Mouse (Mus musculus): Measurements from ENCODE around the gene Lelp1. TPM values are rescaled to one million over a fixed set of nuclear protein-coding genes. Genes with fewer than 3 reads are reported as not detected.

The Lelp1 gene
- polyA plus RNA-seq, 2 experiments, result not detected

- DNase-seq (ENCODE audit: low spot score), result no peak
- no peak overlapping the region for H3K4me2 ChIP-seq (replicated peaks; ENCODE audit: low read depth, low read length, severe bottlenecking)
- TF ChIP-seq POLR2A (IDR thresholded peaks at IDR 0.05; ENCODE audit: borderline replicate concordance, extremely low read depth, insufficient read depth, insufficient read length), result no peak
Observed at GRCm38 (mm10) chr3:92110790-92111189, 31.8 kb downstream of the Lelp1 start.

GRCm38 (mm10) chr3:92106582-92106981 is 36.0 kb downstream of the Lelp1 start:
- WGBS, result 9% methylated on average over 6 of the region's 6 CpGs
- DNase-seq (ENCODE audit: low spot score) (peak; percentile 30), ATAC-seq (ENCODE audit: low FRiP score, low read depth) (no peak)
- H3K36me3 ChIP-seq (ENCODE audit: control insufficient read depth, insufficient read depth, low read length), result no peaks in the 10 kb centered on the region
- no peak overlapping the region for H3K4me3 ChIP-seq (replicated peaks; ENCODE audit: low read length)
- no peak overlapping the region for H3K27ac ChIP-seq (replicated peaks; ENCODE audit: low read depth, low read length)
- H3K9ac ChIP-seq (ENCODE audit: low read depth, low read length, severe bottlenecking), result no peak overlapping the region
- no peaks in the 10 kb centered on the region for H3K9me3 ChIP-seq (ENCODE audit: control insufficient read depth, low read length)
- no peaks in the 10 kb centered on the region for H3K4me1 ChIP-seq (ENCODE audit: control insufficient read depth, insufficient read depth, low read length)
- H3K4me2 ChIP-seq (replicated peaks; ENCODE audit: low read depth, low read length, severe bottlenecking), result no peak overlapping the region
- no peaks in the 10 kb centered on the region for H3K27me3 ChIP-seq (ENCODE audit: control insufficient read depth, insufficient read depth, low read length)
- TF ChIP-seq POLR2A (IDR thresholded peaks at IDR 0.05; ENCODE audit: borderline replicate concordance, extremely low read depth, insufficient read depth, insufficient read length), result no peak

More at GRCm38 (mm10) chr3:92110790-92111189, 31.8 kb downstream of the Lelp1 start:
- no peaks in the 10 kb centered on the region for H3K4me1 ChIP-seq (ENCODE audit: control insufficient read depth, insufficient read depth, low read length)
- no peak overlapping the region for H3K4me3 ChIP-seq (replicated peaks; ENCODE audit: low read length)
- H3K9me3 ChIP-seq (ENCODE audit: control insufficient read depth, low read length), result no peaks in the 10 kb centered on the region
- no peak overlapping the region for H3K9ac ChIP-seq (ENCODE audit: low read depth, low read length, severe bottlenecking)
- no peaks in the 10 kb centered on the region for H3K27me3 ChIP-seq (ENCODE audit: control insufficient read depth, insufficient read depth, low read length)
- H3K27ac ChIP-seq (replicated peaks; ENCODE audit: low read depth, low read length), result no peak overlapping the region
- no peak for ATAC-seq (ENCODE audit: low FRiP score, low read depth)
- no peaks in the 10 kb centered on the region for H3K36me3 ChIP-seq (ENCODE audit: control insufficient read depth, insufficient read depth, low read length)

Other genes starting within 250 kb of the Lelp1 start
- 1.0 and 1.3 TPM in 2 replicates for gene Pglyrp3, start 128.2 kb downstream of the Lelp1 start, polyA plus RNA-seq (2012; rRNA removed)
- 2.1 and 2.2 TPM in 2 replicates for gene Pglyrp3, start 128.2 kb downstream of the Lelp1 start, polyA plus RNA-seq (2014; fragmentation: Nextera tagmentation; extraction: Ambion mirVana)
- gene Lor, start 59.6 kb downstream of the Lelp1 start, polyA plus RNA-seq (2012; rRNA removed), result 9.0 and 9.7 TPM in 2 replicates
- gene Lor, start 59.6 kb downstream of the Lelp1 start, polyA plus RNA-seq (2014; fragmentation: Nextera tagmentation; extraction: Ambion mirVana), result 10.3 and 14.0 TPM in 2 replicates
- gene Prr9, start 18.8 kb downstream of the Lelp1 start, polyA plus RNA-seq (2012; rRNA removed), result 0.09 and 0.29 TPM in 2 replicates
- 3.0 and 6.2 TPM in 2 replicates for gene Prr9, start 18.8 kb downstream of the Lelp1 start, polyA plus RNA-seq (2014; fragmentation: Nextera tagmentation; extraction: Ambion mirVana)
- 0.19 and 0.29 TPM in 2 replicates for gene Sprr2a1, start 73.1 kb upstream of the Lelp1 start, polyA plus RNA-seq (2012; rRNA removed)
- 0.26 and 0.45 TPM in 2 replicates for gene Sprr2a1, start 73.1 kb upstream of the Lelp1 start, polyA plus RNA-seq (2014; fragmentation: Nextera tagmentation; extraction: Ambion mirVana)
- 10.2 and 21.5 TPM in 2 replicates for gene Sprr2a2, start 73.2 kb upstream of the Lelp1 start, polyA plus RNA-seq (2012; rRNA removed)
- 9.4 and 9.7 TPM in 2 replicates for gene Sprr2a2, start 73.2 kb upstream of the Lelp1 start, polyA plus RNA-seq (2014; fragmentation: Nextera tagmentation; extraction: Ambion mirVana)
- gene Sprr2a3, start 142.7 kb upstream of the Lelp1 start, polyA plus RNA-seq (2012; rRNA removed), result 0.63 TPM in 2 replicates
- gene Sprr2a3, start 142.7 kb upstream of the Lelp1 start, polyA plus RNA-seq (2014; fragmentation: Nextera tagmentation; extraction: Ambion mirVana), result 0.44 and 0.52 TPM in 2 replicates
- gene Sprr2b, start 173.9 kb upstream of the Lelp1 start, polyA plus RNA-seq (2012; rRNA removed), result not detected in 2 replicates
- gene Sprr2b, start 173.9 kb upstream of the Lelp1 start, polyA plus RNA-seq (2014; fragmentation: Nextera tagmentation; extraction: Ambion mirVana), result not detected in 2 replicates
- gene Sprr2d, start 196.4 kb upstream of the Lelp1 start, polyA plus RNA-seq (2012; rRNA removed), result not detected in 2 replicates
- gene Sprr2d, start 196.4 kb upstream of the Lelp1 start, polyA plus RNA-seq (2014; fragmentation: Nextera tagmentation; extraction: Ambion mirVana), result not detected in 2 replicates
- gene Sprr2e, start 209.4 kb upstream of the Lelp1 start, polyA plus RNA-seq (2012; rRNA removed), result not detected in 2 replicates
- gene Sprr2e, start 209.4 kb upstream of the Lelp1 start, polyA plus RNA-seq (2014; fragmentation: Nextera tagmentation; extraction: Ambion mirVana), result not detected in 2 replicates
- 0.27 and 0.43 TPM in 2 replicates for gene Sprr2f, start 222.4 kb upstream of the Lelp1 start, polyA plus RNA-seq (2012; rRNA removed)
- not detected in 2 replicates for gene Sprr2f, start 222.4 kb upstream of the Lelp1 start, polyA plus RNA-seq (2014; fragmentation: Nextera tagmentation; extraction: Ambion mirVana)
- gene Sprr2h, start 242.9 kb upstream of the Lelp1 start, polyA plus RNA-seq (2012; rRNA removed), result 0.09 TPM in 1 of 2 replicates, not detected in the other
- 0.28 TPM in 1 of 2 replicates, not detected in the other for gene Sprr2h, start 242.9 kb upstream of the Lelp1 start, polyA plus RNA-seq (2014; fragmentation: Nextera tagmentation; extraction: Ambion mirVana)

Measured in limb, embryonic 14.5 days (tissue).